11 mouse cellular contexts compared by ENCODE assay signal in genomic region chr13:6292098-6292497, GRCm38 (mm10).
DNase-seq lines count a peak whose midpoint lies in the region; ATAC-seq and TF ChIP-seq lines count a peak whose summit lies in the region.
"Had no signal": no experiment of that assay in that cellular context is flagged by ENCODE, and none has a peak within 500 bp of the region (broad histone marks: within the 10 kb centered on the region; RNA-seq: fewer than 3 reads in every experiment).

No protein-coding gene starts in this region.

- H3K4me3 ChIP-seq in liver, adult 2 months (ENCODE audit: insufficient read depth, low read depth, low read length), result no peak overlapping the region
- H3K4me3 ChIP-seq in liver, embryonic 11.5 days (ENCODE audit: low read depth, low read length), result no peak overlapping the region
- no peak overlapping the region for H3K4me3 ChIP-seq in CH12.LX (replicated peaks in 1 of 3; ENCODE audit: low read depth in 2 of 3, low read length in 2 of 3, poor library complexity in 1 of 3)
- H3K4me3 ChIP-seq: forebrain, embryonic 12.5 days; neural tube, embryonic 13.5 days had no signal

- no peaks in the 10 kb centered on the region for H3K27me3 ChIP-seq in liver, adult 2 months (ENCODE audit: control insufficient read depth, insufficient read depth, low read length)
- H3K27me3 ChIP-seq in liver, embryonic 11.5 days (replicated peaks; ENCODE audit: control insufficient read depth, insufficient read depth, low read length), result no peaks in the 10 kb centered on the region
- H3K27me3 ChIP-seq in CH12.LX (replicated peaks), result no peaks in the 10 kb centered on the region
- H3K27me3 ChIP-seq: forebrain, embryonic 12.5 days; neural tube, embryonic 13.5 days had no signal

- DNase-seq in cerebellum, postnatal 10 days, result peak; percentile 10 to 16
- DNase-seq in cerebellum, postnatal 36 days, result no peak
- peak; percentile 15 for DNase-seq in liver, adult 2 months (ENCODE audit: extremely low read depth, low read depth, low spot score)
- no peak for DNase-seq in liver, embryonic 11.5 days (ENCODE audit: low spot score)
- peak; percentile 30 for DNase-seq in CH12.LX (ENCODE audit: extremely low read depth)
- DNase-seq in urinary bladder, postnatal 36 days (ENCODE audit: low spot score in 2 of 2), result no peak
- DNase-seq in natural killer cell, adult 2 months (ENCODE audit: low spot score in 2 of 2), result no peak
- DNase-seq: kidney, adult 18-20 months had no signal

- WGBS in liver, adult 2 months, result 53% methylated on average over 3 of the region's 3 CpGs
- 42% methylated on average over 3 of the region's 3 CpGs for WGBS in liver, embryonic 11.5 days

- no peak overlapping the region for H3K9ac ChIP-seq in liver, adult 2 months (ENCODE audit: low read depth, low read length)
- no peak overlapping the region for H3K9ac ChIP-seq in liver, embryonic 11.5 days (ENCODE audit: low read depth, low read length)
- no peak overlapping the region for H3K9ac ChIP-seq in CH12.LX (ENCODE audit: insufficient read depth, low read depth)
- H3K9ac ChIP-seq: forebrain, embryonic 12.5 days; neural tube, embryonic 13.5 days had no signal

- no peak overlapping the region for H3K4me2 ChIP-seq in liver, embryonic 11.5 days
- no peak overlapping the region for H3K4me2 ChIP-seq in CH12.LX (ENCODE audit: insufficient read depth, low read depth, poor library complexity, severe bottlenecking)
- H3K4me2 ChIP-seq: forebrain, embryonic 12.5 days; neural tube, embryonic 13.5 days had no signal

- no peak for TF ChIP-seq EP300 in CH12.LX (IDR thresholded peaks at IDR 0.05; ENCODE audit: low read length)

- H3K27ac ChIP-seq in liver, adult 2 months (replicated peaks; ENCODE audit: insufficient read depth, low read depth, low read length), result no peak overlapping the region
- H3K27ac ChIP-seq in liver, embryonic 11.5 days (ENCODE audit: low read depth, low read length), result no peak overlapping the region
- no peak overlapping the region for H3K27ac ChIP-seq in CH12.LX (ENCODE audit: insufficient read depth, low read depth)
- H3K27ac ChIP-seq: forebrain, embryonic 12.5 days; neural tube, embryonic 13.5 days had no signal

- dilution Hi-C loops in CH12.LX (cut with MboI; ENCODE audit: extremely low pct_ligation_motif_present, extremely low pct_unique_long_range_greater_than_20kb, low sequenced_read_pairs), result no loop called here

- peak; percentile 65 for TF ChIP-seq RAD21 in CH12.LX (IDR thresholded peaks at IDR 0.05; ENCODE audit: low read depth, low read length)

- H3K79me2 ChIP-seq in liver, adult 2 months (ENCODE audit: control insufficient read depth, insufficient read depth, low read length), result no peaks in the 10 kb centered on the region
- no peaks in the 10 kb centered on the region for H3K79me2 ChIP-seq in CH12.LX (replicated peaks; ENCODE audit: control insufficient read depth, extremely low read depth, insufficient read depth, poor library complexity, severe bottlenecking)

- peak; percentile 29; the same call in 1 of the 2 replicates for TF ChIP-seq CTCF in liver, adult 2 months (IDR thresholded peaks at IDR 0.05; ENCODE audit: low read depth, low read length)
- TF ChIP-seq CTCF in CH12.LX (conservative IDR thresholded peaks at IDR 0.05 in 1 of 2, IDR thresholded peaks at IDR 0.05 in 1 of 2; ENCODE audit: low read depth in 2 of 2, low read length in 2 of 2), result peak in 1 of 2 experiments; percentile 59; a peak in 3 of 4 replicates

- in situ Hi-C loops in CH12.LX (cut with MboI; ENCODE audit: low pct_ligation_motif_present, low pct_unique_long_range_greater_than_20kb, low sequenced_read_pairs), result no loop called here

- no peaks in the 10 kb centered on the region for H3K4me1 ChIP-seq in liver, adult 2 months (ENCODE audit: control insufficient read depth, insufficient read depth, low read length)
- no peaks in the 10 kb centered on the region for H3K4me1 ChIP-seq in liver, embryonic 11.5 days (replicated peaks; ENCODE audit: control insufficient read depth, insufficient read depth, low read length)
- H3K4me1 ChIP-seq in CH12.LX (ENCODE audit: control insufficient read depth in 1 of 2, insufficient read depth in 2 of 2), result no peaks in the 10 kb centered on the region
- H3K4me1 ChIP-seq: forebrain, embryonic 12.5 days; neural tube, embryonic 13.5 days had no signal

- no peaks in the 10 kb centered on the region for H3K9me3 ChIP-seq in liver, embryonic 11.5 days (ENCODE audit: control insufficient read depth, low read length)
- H3K9me3 ChIP-seq in CH12.LX (replicated peaks; ENCODE audit: low read length), result no peaks in the 10 kb centered on the region
- H3K9me3 ChIP-seq: forebrain, embryonic 12.5 days; neural tube, embryonic 13.5 days had no signal

- ATAC-seq in liver, embryonic 11.5 days (replicated peaks; ENCODE audit: low FRiP score), result no peak
- ATAC-seq in inflammation-experienced regulatory T-cells, adult 6 months, result peak; percentile 41

- TF ChIP-seq POLR2A in liver, adult 2 months (IDR thresholded peaks at IDR 0.05; ENCODE audit: extremely low read depth, insufficient read depth, low read length), result no peak
- no peak for TF ChIP-seq POLR2A in CH12.LX (IDR thresholded peaks at IDR 0.05; ENCODE audit: low read depth, low read length)

- H3K36me3 ChIP-seq in liver, adult 2 months (ENCODE audit: control insufficient read depth, insufficient read depth, low read length), result no peaks in the 10 kb centered on the region
- H3K36me3 ChIP-seq in liver, embryonic 11.5 days (ENCODE audit: control insufficient read depth, insufficient read depth, low read length), result no peaks in the 10 kb centered on the region
- no peaks in the 10 kb centered on the region for H3K36me3 ChIP-seq in CH12.LX (replicated peaks in 1 of 2; ENCODE audit: control insufficient read depth in 1 of 2, insufficient read depth in 1 of 2, low read length in 1 of 2)
- H3K36me3 ChIP-seq: forebrain, embryonic 12.5 days; neural tube, embryonic 13.5 days had no signal

TF ChIP-seq in CH12.LX, 34 proteins besides CTCF, POLR2A, EP300 and RAD21:
- no peak for TF ChIP-seq USF2 (conservative IDR thresholded peaks at IDR 0.05; ENCODE audit: low read depth, low read length)
- no peak for TF ChIP-seq ZMIZ1 (IDR thresholded peaks at IDR 0.05; ENCODE audit: low read depth, low read length)
- TF ChIP-seq SMC3 (IDR thresholded peaks at IDR 0.05; ENCODE audit: low read depth, low read length), result peak; percentile 52
- peak; percentile 36; the same call in 1 of the 2 replicates for TF ChIP-seq IRF4 (IDR thresholded peaks at IDR 0.05; ENCODE audit: low read depth, low read length)

Comparison
In these comparisons a context has a peak if more than half of its experiments do, and no peak if none do; other contexts are left out.
1. DNase-seq: peak in cerebellum, postnatal 10 days (2 of 2), liver, adult 2 months (single experiment) and CH12.LX (single experiment); none in cerebellum, postnatal 36 days (0 of 2), liver, embryonic 11.5 days (single experiment), urinary bladder, postnatal 36 days (0 of 2) and natural killer cell, adult 2 months (0 of 2).